Mouse (Mus musculus) megakaryocyte, embryonic 14.5 days (primary cell): Measurements from ENCODE around the gene Zfp444. TPM values are rescaled to one million over a fixed set of nuclear protein-coding genes. Genes with fewer than 3 reads are reported as not detected.
A peak's percentile ranks its signal among the peaks of the same experiment; 100 is the strongest.

Source experiments
- H3K27me3 ChIP-seq: replicated peaks from 2 replicates; pipeline ENCODE3; 2012; ENCODE audit warnings: inconsistent platforms
- H3K36me3 ChIP-seq: replicated peaks from 2 replicates; pipeline ENCODE3; 2012; ENCODE audit warnings: low read length, inconsistent platforms, mixed read lengths
- H3K4me1 ChIP-seq: 2 replicates; pipeline ENCODE4 v1.6.1; 2012; ENCODE audit warnings: inconsistent platforms
- H3K4me3 ChIP-seq: replicated peaks from 2 replicates; pipeline ENCODE3; 2012; ENCODE audit warnings: moderate library complexity, mild to moderate bottlenecking, inconsistent platforms
- H3K9me3 ChIP-seq: 2 replicates; pipeline ENCODE4 v1.6.1; 2012; ENCODE audit warnings: inconsistent platforms
- FLI1 ChIP-seq: IDR thresholded peaks from 2 replicates; pipeline ENCODE4 v1.6.1; 2012; ENCODE audit warnings: low read length, inconsistent platforms, mixed read lengths
- GATA1 ChIP-seq: IDR thresholded peaks from 3 replicates; pipeline ENCODE4 v1.6.1; 2012; ENCODE audit warnings: mixed read lengths, low read length, inconsistent platforms, borderline replicate concordance
- polyA plus RNA-seq: library from polyadenylated mRNA; stranded (reverse); fragments of >175 nt; gene quantifications from 2 replicates; pipeline ENCODE4 v1.2.3, GENCODE M21; 2012; ENCODE audit warnings: low replicate concordance; ENCODE audit not compliant: insufficient read depth

Zfp444 gene
- polyA plus RNA-seq, 1 experiment = 42.1 TPM

DNA sequence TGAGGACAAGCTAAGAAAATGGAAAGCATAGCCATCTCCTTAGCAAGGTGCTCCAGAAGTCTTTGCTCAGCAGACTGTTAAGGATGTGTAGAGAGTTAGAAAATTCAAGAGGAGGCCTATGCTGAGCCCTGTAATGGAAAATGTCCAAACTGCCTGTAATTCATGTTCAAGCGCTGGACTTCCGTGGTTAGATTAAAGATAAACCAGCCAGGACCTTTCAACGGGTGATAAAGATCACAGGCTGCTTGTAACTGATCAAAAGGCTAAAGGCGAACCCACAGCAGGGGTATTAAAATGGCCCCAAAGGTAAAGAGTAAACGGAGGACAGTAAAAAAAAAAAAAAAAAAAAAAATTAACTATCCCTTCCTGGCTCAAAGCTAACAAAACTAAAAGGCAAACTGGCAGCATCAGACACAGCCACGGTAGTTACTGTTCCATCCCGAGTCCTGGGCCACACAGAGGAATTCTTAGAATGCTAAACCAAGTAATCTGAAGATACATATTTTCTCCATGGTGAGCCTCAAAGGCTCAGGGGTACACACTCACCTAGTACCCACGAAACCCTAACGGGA is 15.0 kb upstream of the Zfp444 start:
- Histone ChIP-seq H3K4me3 (peak overlapping the region; percentile 92), H3K9me3 (no peaks in the 10 kb centered on the region), H3K4me1 (peaks cover 62% of the 10 kb centered on the region), H3K36me3 (peaks cover 3% of the 10 kb centered on the region), H3K27me3 (no peaks in the 10 kb centered on the region)
- TF ChIP-seq GATA1 (no peak), FLI1 (no peak)

DNA sequence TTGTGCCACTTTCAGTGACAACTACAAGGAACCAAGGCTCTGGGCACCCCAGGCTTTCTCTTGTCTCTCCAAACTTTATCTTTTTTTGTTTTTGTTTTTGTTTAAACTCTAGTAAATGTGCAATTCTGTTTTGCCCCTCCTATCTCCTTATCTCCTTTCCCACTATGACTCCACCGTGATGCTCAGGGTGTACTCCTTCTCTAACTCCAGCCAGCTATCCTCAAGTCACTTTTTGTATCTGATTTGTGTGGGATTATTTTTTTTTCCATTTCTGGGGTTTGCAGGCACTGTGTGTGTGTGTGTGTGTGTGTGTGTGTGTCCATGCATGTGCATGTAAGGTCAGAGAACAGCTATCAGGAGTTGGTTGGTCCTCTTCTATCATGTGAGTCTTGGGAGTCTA is 14.5 kb upstream of the Zfp444 start:
- Histone ChIP-seq H3K9me3 (peaks cover 3% of the 10 kb centered on the region; the same call in 1 of the 2 replicates), H3K36me3 (peaks cover 6% of the 10 kb centered on the region), H3K4me1 (peaks cover 57% of the 10 kb centered on the region), H3K27me3 (no peaks in the 10 kb centered on the region), H3K4me3 (peak overlapping the region; percentile 18)
- no peak for TF ChIP-seq FLI1
- TF ChIP-seq GATA1 = no peak

DNA sequence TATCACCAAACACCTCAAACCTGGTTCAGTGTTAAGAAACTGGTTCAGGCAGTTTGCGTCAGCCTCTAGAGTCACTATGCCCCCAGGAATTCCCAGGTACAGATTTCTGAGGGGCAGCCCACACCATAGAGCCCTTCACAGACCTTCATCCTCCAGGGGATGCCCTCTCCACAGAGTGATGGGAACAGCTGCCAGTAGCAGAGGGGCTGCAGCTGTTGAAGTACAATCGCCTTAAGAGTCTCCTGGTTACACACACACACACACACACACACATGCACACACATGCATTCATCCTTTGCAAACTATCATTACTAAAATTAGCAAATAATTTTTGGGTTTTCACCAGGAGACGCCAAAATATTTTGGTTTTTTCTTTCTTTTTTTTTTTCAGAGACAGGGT is 12.4 kb upstream of the Zfp444 start:
- peaks cover 7% of the 10 kb centered on the region for H3K36me3 ChIP-seq
- H3K9me3 ChIP-seq = peaks cover 4% of the 10 kb centered on the region; the same call in 1 of the 2 replicates
- TF ChIP-seq GATA1 = no peak
- TF ChIP-seq FLI1 = no peak
- no peaks in the 10 kb centered on the region for H3K27me3 ChIP-seq
- H3K4me3 ChIP-seq = no peak overlapping the region
- peaks cover 36% of the 10 kb centered on the region for H3K4me1 ChIP-seq

DNA sequence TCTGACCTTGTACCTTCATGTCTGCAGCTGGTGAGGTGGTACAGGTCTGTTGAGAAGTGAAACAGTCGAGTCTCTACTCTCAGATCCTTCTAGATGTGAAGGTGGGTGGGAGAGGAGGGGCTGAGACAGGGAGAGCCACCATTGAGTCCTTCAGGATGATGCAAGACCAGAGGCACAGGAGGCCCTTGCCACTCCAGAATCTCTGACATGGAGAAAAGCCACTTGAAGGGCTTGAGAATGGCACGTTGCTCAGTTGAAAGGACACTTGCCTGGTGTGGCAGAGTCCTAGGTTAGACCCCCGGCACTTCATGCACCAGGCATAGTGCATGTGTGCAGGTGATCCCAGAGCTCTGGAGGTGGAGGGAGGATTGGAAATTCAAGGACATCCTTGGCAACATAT is 10.5 kb upstream of the Zfp444 start:
- H3K27me3 ChIP-seq = no peaks in the 10 kb centered on the region
- H3K4me3 ChIP-seq = no peak overlapping the region
- peaks cover 28% of the 10 kb centered on the region for H3K4me1 ChIP-seq
- peaks cover 4% of the 10 kb centered on the region; the same call in 1 of the 2 replicates for H3K9me3 ChIP-seq
- TF ChIP-seq GATA1 (no peak), FLI1 (no peak)
- H3K36me3 ChIP-seq = peaks cover 7% of the 10 kb centered on the region

DNA sequence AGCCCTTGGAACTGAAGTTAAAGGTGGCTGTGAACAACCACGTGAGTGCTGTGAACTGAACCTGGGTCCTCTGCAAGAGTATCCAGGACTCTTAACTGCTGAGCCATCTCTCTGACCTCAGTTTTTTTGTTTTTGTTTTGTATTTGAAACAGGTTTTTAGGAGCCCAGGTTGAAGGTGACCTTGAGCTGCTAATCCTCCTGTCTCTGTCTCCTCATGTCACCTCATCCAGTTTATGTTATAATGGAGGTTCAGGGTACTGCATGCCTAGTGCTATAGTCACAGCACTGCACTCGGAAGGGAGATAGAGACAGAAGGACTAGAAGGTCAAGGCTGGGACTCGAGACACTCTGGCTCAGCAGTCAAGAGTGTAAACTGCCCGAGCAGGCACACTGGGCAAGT is 9.9 kb upstream of the Zfp444 start:
- no peaks in the 10 kb centered on the region for H3K27me3 ChIP-seq
- peaks cover 7% of the 10 kb centered on the region for H3K36me3 ChIP-seq
- peaks cover 4% of the 10 kb centered on the region; the same call in 1 of the 2 replicates for H3K9me3 ChIP-seq
- TF ChIP-seq FLI1 (no peak), GATA1 (no peak)
- H3K4me1 ChIP-seq = peaks cover 21% of the 10 kb centered on the region
- H3K4me3 ChIP-seq = no peak overlapping the region

DNA sequence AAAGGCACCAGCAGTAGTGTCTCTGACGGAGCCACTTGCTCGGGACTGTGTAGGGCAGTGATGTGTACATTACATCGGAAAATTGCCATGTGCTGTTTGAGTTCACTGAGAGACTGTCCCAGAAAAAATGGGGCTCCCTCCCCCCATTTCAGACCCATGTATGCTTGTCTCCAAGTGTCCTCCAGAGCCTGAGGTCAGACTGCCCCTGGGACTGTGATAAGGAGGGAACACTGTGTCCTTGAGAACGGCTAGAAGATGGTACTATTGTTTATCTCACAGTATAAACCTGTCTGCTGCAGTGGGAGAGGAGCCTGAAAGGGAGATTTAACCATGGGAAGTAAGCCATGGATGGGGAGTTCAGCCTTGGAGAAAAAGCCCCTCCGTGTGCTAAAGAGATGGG is 7.4 kb upstream of the Zfp444 start:
- peaks cover 4% of the 10 kb centered on the region; the same call in 1 of the 2 replicates for H3K9me3 ChIP-seq
- TF ChIP-seq GATA1 (no peak), FLI1 (no peak)
- H3K36me3 ChIP-seq = peaks cover 7% of the 10 kb centered on the region
- peaks cover under 1% of the 10 kb centered on the region; the same call in 1 of the 2 replicates for H3K4me1 ChIP-seq
- H3K4me3 ChIP-seq = no peak overlapping the region
- no peaks in the 10 kb centered on the region for H3K27me3 ChIP-seq

DNA sequence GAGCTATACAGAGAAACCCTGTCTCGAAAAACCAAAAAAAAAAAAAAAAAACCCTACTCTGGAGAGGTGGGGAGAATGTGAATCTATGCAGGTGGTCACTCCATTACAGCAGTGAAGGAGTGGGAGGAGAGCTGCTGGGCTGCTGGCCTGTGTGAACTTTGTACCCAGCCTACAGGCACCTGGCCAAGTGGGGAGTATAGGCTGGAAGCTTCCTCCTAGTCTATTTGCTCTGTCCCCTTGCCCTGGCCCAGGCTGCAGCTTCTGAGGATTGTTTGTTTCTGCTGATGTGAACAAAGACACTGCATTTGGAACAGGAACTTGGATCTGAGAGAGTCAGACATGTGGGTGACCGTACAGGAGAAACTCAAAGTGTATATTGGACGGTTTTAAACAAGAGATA is 2.6 kb upstream of the Zfp444 start:
- Histone ChIP-seq H3K27me3 (no peaks in the 10 kb centered on the region), H3K4me1 (peaks cover 36% of the 10 kb centered on the region), H3K36me3 (no peaks in the 10 kb centered on the region), H3K4me3 (no peak overlapping the region), H3K9me3 (no peaks in the 10 kb centered on the region)
- no peak for TF ChIP-seq FLI1
- TF ChIP-seq GATA1 = no peak

DNA sequence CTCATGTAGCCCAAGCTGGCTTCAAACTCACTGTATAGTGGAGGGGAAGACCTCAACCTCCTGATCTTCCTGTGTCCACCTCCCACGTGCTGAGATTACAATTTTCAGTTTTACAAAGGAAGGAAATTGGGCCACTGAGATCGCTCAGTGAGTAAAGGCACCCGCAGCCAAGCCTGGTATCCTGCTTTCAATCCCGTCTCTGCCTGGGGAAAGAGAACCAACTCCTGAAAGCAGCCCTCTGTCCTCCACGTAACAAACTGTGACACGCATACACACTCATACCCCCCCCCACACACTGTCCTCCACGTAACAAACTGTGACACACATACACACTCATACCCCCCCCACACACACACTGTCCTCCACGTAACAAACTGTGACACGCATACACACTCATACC is 1.6 kb upstream of the Zfp444 start:
- no peak for TF ChIP-seq GATA1
- TF ChIP-seq FLI1 = no peak
- Histone ChIP-seq H3K27me3 (no peaks in the 10 kb centered on the region), H3K4me3 (peak overlapping the region; percentile 23), H3K9me3 (no peaks in the 10 kb centered on the region), H3K4me1 (peaks cover 45% of the 10 kb centered on the region), H3K36me3 (peaks cover 5% of the 10 kb centered on the region)

DNA sequence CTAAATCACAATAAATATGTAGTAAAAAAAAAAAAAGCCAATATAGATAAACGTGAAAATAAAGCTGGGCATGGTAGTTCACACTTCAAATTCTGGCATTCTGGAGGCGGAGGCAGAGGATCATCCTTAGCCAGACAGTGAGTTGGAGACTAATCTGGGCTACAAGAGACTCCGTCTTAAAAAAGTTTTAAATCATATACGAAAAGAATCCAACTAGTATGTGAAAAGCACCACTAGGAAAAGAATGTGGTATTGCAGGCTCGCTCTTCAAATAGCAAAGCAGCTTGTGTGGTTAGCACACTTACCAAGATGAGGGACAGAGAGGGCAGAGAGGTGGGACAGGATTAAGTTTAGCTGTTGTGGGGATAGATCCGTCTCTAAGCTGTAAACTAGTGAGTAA is 1.2 kb upstream of the Zfp444 start:
- Histone ChIP-seq H3K27me3 (no peaks in the 10 kb centered on the region), H3K9me3 (no peaks in the 10 kb centered on the region), H3K4me3 (peak overlapping the region; percentile 96), H3K36me3 (peaks cover 7% of the 10 kb centered on the region), H3K4me1 (peaks cover 50% of the 10 kb centered on the region)
- no peak for TF ChIP-seq FLI1
- no peak for TF ChIP-seq GATA1

DNA sequence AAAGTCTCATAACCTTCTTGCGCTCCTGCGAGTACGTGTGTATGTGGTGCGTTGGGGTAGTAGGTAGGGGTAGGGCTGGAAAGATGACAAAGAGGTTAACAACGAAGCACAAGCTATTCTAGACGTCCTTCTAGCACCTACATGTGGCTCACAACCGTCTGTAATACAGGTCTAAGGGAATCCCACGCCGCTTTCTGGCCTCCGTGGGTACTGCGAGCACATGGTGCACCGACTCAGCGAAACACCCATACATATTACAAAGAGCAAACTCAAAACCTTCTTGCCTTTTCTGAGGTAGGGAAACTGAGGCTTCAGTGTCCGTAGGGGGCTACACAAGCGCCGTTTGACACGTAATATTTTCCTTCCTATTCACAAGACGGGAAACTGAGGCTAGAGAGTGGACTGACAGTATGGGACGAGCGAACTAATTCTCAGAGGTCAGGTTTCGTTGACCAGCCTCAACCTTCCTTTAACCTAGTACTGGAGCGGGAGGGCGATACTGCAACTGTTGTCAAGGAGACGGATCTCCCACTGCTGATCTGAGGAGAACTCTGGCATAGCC is 501 bp upstream of the Zfp444 start:
- Histone ChIP-seq H3K36me3 (peaks cover 7% of the 10 kb centered on the region), H3K4me3 (peak overlapping the region; percentile 96), H3K4me1 (peaks cover 52% of the 10 kb centered on the region), H3K27me3 (no peaks in the 10 kb centered on the region), H3K9me3 (no peaks in the 10 kb centered on the region)
- TF ChIP-seq FLI1 = no peak
- no peak for TF ChIP-seq GATA1
